Mouse (Mus musculus): ENCODE measurements at regions not wholly inside any gene's neighbourhood (a gene's known extent, or its start where the extent isn't known, plus 50 kb on each side); places are given as distances from the start of the nearest gene placed in this dataset.

- no peak for DNase-seq (ENCODE audit: low read depth)
- TF ChIP-seq CTCF (IDR thresholded peaks at IDR 0.05; ENCODE audit: borderline replicate concordance, extremely low read depth, insufficient read depth, insufficient read length) (no peak), POLR2A (IDR thresholded peaks at IDR 0.05; ENCODE audit: borderline replicate concordance, extremely low read depth, insufficient read depth, insufficient read length, poor library complexity, severe bottlenecking) (no peak)
Measured at GRCm38 (mm10) chr15:96845221-96845620, 145.7 kb upstream of the Slc38a2 start.

- DNase-seq (ENCODE audit: low read depth) = no peak
- TF ChIP-seq POLR2A (IDR thresholded peaks at IDR 0.05; ENCODE audit: borderline replicate concordance, extremely low read depth, insufficient read depth, insufficient read length, poor library complexity, severe bottlenecking) (no peak), CTCF (IDR thresholded peaks at IDR 0.05; ENCODE audit: borderline replicate concordance, extremely low read depth, insufficient read depth, insufficient read length) (no peak)
Measured at GRCm38 (mm10) chr15:96844290-96844689, 144.8 kb upstream of the Slc38a2 start.

GRCm38 (mm10) chr15:96843589-96843988 is 144.1 kb upstream of the Slc38a2 start:
- DNase-seq (ENCODE audit: low read depth) = no peak
- TF ChIP-seq POLR2A (IDR thresholded peaks at IDR 0.05; ENCODE audit: borderline replicate concordance, extremely low read depth, insufficient read depth, insufficient read length, poor library complexity, severe bottlenecking) = no peak
- TF ChIP-seq CTCF (IDR thresholded peaks at IDR 0.05; ENCODE audit: borderline replicate concordance, extremely low read depth, insufficient read depth, insufficient read length) = no peak

GRCm38 (mm10) chr15:96842881-96843280 is 143.4 kb upstream of the Slc38a2 start:
- DNase-seq (ENCODE audit: low read depth) = no peak
- TF ChIP-seq POLR2A (IDR thresholded peaks at IDR 0.05; ENCODE audit: borderline replicate concordance, extremely low read depth, insufficient read depth, insufficient read length, poor library complexity, severe bottlenecking) (no peak), CTCF (IDR thresholded peaks at IDR 0.05; ENCODE audit: borderline replicate concordance, extremely low read depth, insufficient read depth, insufficient read length) (no peak)

GRCm38 (mm10) chr15:96836670-96837069 is 137.1 kb upstream of the Slc38a2 start:
- TF ChIP-seq CTCF (IDR thresholded peaks at IDR 0.05; ENCODE audit: borderline replicate concordance, extremely low read depth, insufficient read depth, insufficient read length) (no peak), POLR2A (IDR thresholded peaks at IDR 0.05; ENCODE audit: borderline replicate concordance, extremely low read depth, insufficient read depth, insufficient read length, poor library complexity, severe bottlenecking) (no peak)
- no peak for DNase-seq (ENCODE audit: low read depth)

- DNase-seq (ENCODE audit: low read depth) = no peak
- TF ChIP-seq CTCF (IDR thresholded peaks at IDR 0.05; ENCODE audit: borderline replicate concordance, extremely low read depth, insufficient read depth, insufficient read length) (no peak), POLR2A (IDR thresholded peaks at IDR 0.05; ENCODE audit: borderline replicate concordance, extremely low read depth, insufficient read depth, insufficient read length, poor library complexity, severe bottlenecking) (no peak)
Measured at GRCm38 (mm10) chr15:96834862-96835261, 135.3 kb upstream of the Slc38a2 start.

GRCm38 (mm10) chr15:96834162-96834843 is 134.8 kb upstream of the Slc38a2 start:
- no peak for DNase-seq (ENCODE audit: low read depth)

GRCm38 (mm10) chr15:96832389-96832788 is 132.9 kb upstream of the Slc38a2 start:
- TF ChIP-seq CTCF (IDR thresholded peaks at IDR 0.05; ENCODE audit: borderline replicate concordance, extremely low read depth, insufficient read depth, insufficient read length) (no peak), POLR2A (IDR thresholded peaks at IDR 0.05; ENCODE audit: borderline replicate concordance, extremely low read depth, insufficient read depth, insufficient read length, poor library complexity, severe bottlenecking) (no peak)
- no peak for DNase-seq (ENCODE audit: low read depth)

More at GRCm38 (mm10) chr15:96834162-96834843, 134.8 kb upstream of the Slc38a2 start:
- no peak for TF ChIP-seq POLR2A (IDR thresholded peaks at IDR 0.05; ENCODE audit: borderline replicate concordance, extremely low read depth, insufficient read depth, insufficient read length, poor library complexity, severe bottlenecking)
- TF ChIP-seq CTCF (IDR thresholded peaks at IDR 0.05; ENCODE audit: borderline replicate concordance, extremely low read depth, insufficient read depth, insufficient read length) = no peak

- TF ChIP-seq POLR2A (IDR thresholded peaks at IDR 0.05; ENCODE audit: borderline replicate concordance, extremely low read depth, insufficient read depth, insufficient read length, poor library complexity, severe bottlenecking) (no peak), CTCF (IDR thresholded peaks at IDR 0.05; ENCODE audit: borderline replicate concordance, extremely low read depth, insufficient read depth, insufficient read length) (no peak)
- no peak for DNase-seq (ENCODE audit: low read depth)
Measured at GRCm38 (mm10) chr15:96831256-96831655, 131.7 kb upstream of the Slc38a2 start.

GRCm38 (mm10) chr15:96830578-96830977 is 131.0 kb upstream of the Slc38a2 start:
- DNase-seq (ENCODE audit: low read depth) = no peak
- no peak for TF ChIP-seq CTCF (IDR thresholded peaks at IDR 0.05; ENCODE audit: borderline replicate concordance, extremely low read depth, insufficient read depth, insufficient read length)
- no peak for TF ChIP-seq POLR2A (IDR thresholded peaks at IDR 0.05; ENCODE audit: borderline replicate concordance, extremely low read depth, insufficient read depth, insufficient read length, poor library complexity, severe bottlenecking)

- no peak for DNase-seq (ENCODE audit: low read depth)
- no peak for TF ChIP-seq CTCF (IDR thresholded peaks at IDR 0.05; ENCODE audit: borderline replicate concordance, extremely low read depth, insufficient read depth, insufficient read length)
- TF ChIP-seq POLR2A (IDR thresholded peaks at IDR 0.05; ENCODE audit: borderline replicate concordance, extremely low read depth, insufficient read depth, insufficient read length, poor library complexity, severe bottlenecking) = no peak
Measured at GRCm38 (mm10) chr15:96829941-96830340, 130.4 kb upstream of the Slc38a2 start.

GRCm38 (mm10) chr15:96828681-96829080 is 129.2 kb upstream of the Slc38a2 start:
- TF ChIP-seq POLR2A (IDR thresholded peaks at IDR 0.05; ENCODE audit: borderline replicate concordance, extremely low read depth, insufficient read depth, insufficient read length, poor library complexity, severe bottlenecking) (no peak), CTCF (IDR thresholded peaks at IDR 0.05; ENCODE audit: borderline replicate concordance, extremely low read depth, insufficient read depth, insufficient read length) (no peak)
- no peak for DNase-seq (ENCODE audit: low read depth)

Measured in brain, embryonic 14.5 days (tissue).